Mouse (Mus musculus): ENCODE data around the gene Dera.

DNA sequence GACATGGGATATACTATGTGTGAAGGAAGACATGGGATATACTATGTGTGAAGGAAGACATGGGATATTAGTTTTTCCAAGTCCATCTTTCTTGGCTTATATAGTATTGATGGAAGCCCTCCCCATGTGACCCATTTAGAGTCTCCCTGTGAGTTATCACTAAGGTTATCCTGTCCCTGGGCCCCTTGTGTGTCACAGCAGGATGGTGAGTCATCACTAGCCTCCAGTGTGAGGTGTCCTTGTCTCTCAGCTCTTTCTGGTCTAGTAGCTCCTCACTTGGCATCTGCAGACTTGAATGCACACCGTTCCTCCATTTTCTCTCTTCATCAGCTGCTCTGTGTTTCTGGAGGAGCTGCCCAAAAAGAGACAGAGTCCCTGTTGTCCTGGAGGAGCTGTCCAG lies 59.7 kb downstream of the Dera start:
- TF ChIP-seq ZC3H11A (IDR thresholded peaks at IDR 0.05; ENCODE audit: low read depth, low read length), result no peak
- no peak for TF ChIP-seq CTCF (conservative IDR thresholded peaks at IDR 0.05 in 1 of 2, IDR thresholded peaks at IDR 0.05 in 1 of 2; ENCODE audit: low read depth in 2 of 2, low read length in 2 of 2)
- TF ChIP-seq USF2 (conservative IDR thresholded peaks at IDR 0.05; ENCODE audit: low read depth, low read length), result no peak
- no peak for TF ChIP-seq MAX (IDR thresholded peaks at IDR 0.05; ENCODE audit: low read length)
- no peak for TF ChIP-seq HCFC1 (IDR thresholded peaks at IDR 0.05; ENCODE audit: low read depth, low read length)
- TF ChIP-seq MAFK (IDR thresholded peaks at IDR 0.05; ENCODE audit: insufficient replicate concordance, low read length), result no peak
- TF ChIP-seq SMC3 (IDR thresholded peaks at IDR 0.05; ENCODE audit: low read depth, low read length), result no peak
